Mouse (Mus musculus): ENCODE measurements around the gene Phlda2. TPM values are rescaled to one million over a fixed set of nuclear protein-coding genes. Genes with fewer than 3 reads are reported as not detected.

The Phlda2 gene
- total and polyA plus RNA-seq, 3 experiments = not detected

GRCm38 (mm10) chr7:143548231-143548961 lies 45.4 kb upstream of the Phlda2 start (continued):
- 0 out of 2 replicates have a peak, but pooled peaks have one; percentile 18 for TF ChIP-seq MAZ (IDR thresholded peaks at IDR 0.05; ENCODE audit: low read depth, low read length)
- no peak for TF ChIP-seq ETS1 (conservative IDR thresholded peaks at IDR 0.05; ENCODE audit: low read depth, low read length)
- TF ChIP-seq GABPA (IDR thresholded peaks at IDR 0.05; ENCODE audit: insufficient replicate concordance, low read depth, low read length) = no peak
- no peak for TF ChIP-seq ZC3H11A (IDR thresholded peaks at IDR 0.05; ENCODE audit: low read depth, low read length)
- TF ChIP-seq ZKSCAN1 (IDR thresholded peaks at IDR 0.05; ENCODE audit: borderline replicate concordance, low read depth, low read length) = no peak
- peak; percentile 68 for TF ChIP-seq SIN3A (IDR thresholded peaks at IDR 0.05; ENCODE audit: low read length)
- no peak for TF ChIP-seq SMC3 (IDR thresholded peaks at IDR 0.05; ENCODE audit: low read depth, low read length)
- no peak for TF ChIP-seq EP300 (IDR thresholded peaks at IDR 0.05; ENCODE audit: low read length)
- no peak for TF ChIP-seq CTCF (conservative IDR thresholded peaks at IDR 0.05 in 1 of 2, IDR thresholded peaks at IDR 0.05 in 1 of 2; ENCODE audit: low read depth in 2 of 2, low read length in 2 of 2)
- TF ChIP-seq RAD21 (IDR thresholded peaks at IDR 0.05; ENCODE audit: low read depth, low read length) = no peak
- no peak for TF ChIP-seq USF2 (conservative IDR thresholded peaks at IDR 0.05; ENCODE audit: low read depth, low read length)
- peak; percentile 19; the same call in 1 of the 2 replicates for TF ChIP-seq HCFC1 (IDR thresholded peaks at IDR 0.05; ENCODE audit: low read depth, low read length)
- TF ChIP-seq ZNF384 (IDR thresholded peaks at IDR 0.05; ENCODE audit: low read depth, low read length) = no peak
- no peak for TF ChIP-seq PAX5 (IDR thresholded peaks at IDR 0.05; ENCODE audit: low read length)
- no peak for TF ChIP-seq E2F4 (IDR thresholded peaks at IDR 0.05; ENCODE audit: insufficient replicate concordance, low read depth, low read length)
- peak; percentile 59; the same call in 1 of the 2 replicates for TF ChIP-seq ELF1 (IDR thresholded peaks at IDR 0.05; ENCODE audit: low read depth, low read length)
- TF ChIP-seq NRF1 (IDR thresholded peaks at IDR 0.05; ENCODE audit: low read depth, low read length) = peak; percentile 75

- Histone ChIP-seq H3K4me2 (ENCODE audit: insufficient read depth, low read depth, poor library complexity, severe bottlenecking) (peak overlapping the region; percentile 6; the same call in 1 of the 2 replicates), H3K27ac (ENCODE audit: insufficient read depth, low read depth) (no peak overlapping the region), H3K4me1 (ENCODE audit: control insufficient read depth in 1 of 2, insufficient read depth in 2 of 2) (peaks cover 3 to 53% of the 10 kb centered on the region in 2 experiments), H3K9ac (ENCODE audit: insufficient read depth, low read depth) (0 out of 2 replicates have a peak overlapping the region, but pooled peaks have one; percentile 8), H3K9me3 (replicated peaks; ENCODE audit: low read length) (no peaks in the 10 kb centered on the region), H3K36me3 (replicated peaks in 1 of 2; ENCODE audit: control insufficient read depth in 1 of 2, insufficient read depth in 1 of 2, low read length in 1 of 2) (peaks cover 7 to 48% of the 10 kb centered on the region in 2 experiments), H3K27me3 (replicated peaks) (no peaks in the 10 kb centered on the region), H3K79me2 (replicated peaks; ENCODE audit: control insufficient read depth, extremely low read depth, insufficient read depth, poor library complexity, severe bottlenecking) (peaks cover 60% of the 10 kb centered on the region), H3K4me3 (replicated peaks in 1 of 3; ENCODE audit: low read depth in 2 of 3, low read length in 2 of 3, poor library complexity in 1 of 3) (no peak overlapping the region)
- no peak for DNase-seq (ENCODE audit: extremely low read depth)
- in situ Hi-C loops (cut with MboI; ENCODE audit: low pct_ligation_motif_present, low pct_unique_long_range_greater_than_20kb, low sequenced_read_pairs) (no loop called here), dilution Hi-C loops (cut with MboI; ENCODE audit: extremely low pct_ligation_motif_present, extremely low pct_unique_long_range_greater_than_20kb, low sequenced_read_pairs) (no loop called here)
- TF ChIP-seq NELFE (IDR thresholded peaks at IDR 0.05; ENCODE audit: low read depth, low read length) (no peak), RAD21 (IDR thresholded peaks at IDR 0.05; ENCODE audit: low read depth, low read length) (no peak), E2F4 (IDR thresholded peaks at IDR 0.05; ENCODE audit: insufficient replicate concordance, low read depth, low read length) (no peak), IRF4 (IDR thresholded peaks at IDR 0.05; ENCODE audit: low read depth, low read length) (no peak), ETS1 (conservative IDR thresholded peaks at IDR 0.05; ENCODE audit: low read depth, low read length) (no peak), TCF12 (IDR thresholded peaks at IDR 0.05; ENCODE audit: low read depth, low read length) (no peak), MAZ (IDR thresholded peaks at IDR 0.05; ENCODE audit: low read depth, low read length) (no peak), SMC3 (IDR thresholded peaks at IDR 0.05; ENCODE audit: low read depth, low read length) (no peak), USF2 (conservative IDR thresholded peaks at IDR 0.05; ENCODE audit: low read depth, low read length) (no peak), MAFK (IDR thresholded peaks at IDR 0.05; ENCODE audit: insufficient replicate concordance, low read length) (no peak)
Measured at GRCm38 (mm10) chr7:143546554-143546953, 43.6 kb upstream of the Phlda2 start.

All from CH12.LX (cell line).